10 mouse cellular contexts compared by ENCODE assay signal in genomic region chr5:143357564-143357963, GRCm38 (mm10). TPM values are rescaled to one million over a fixed set of nuclear protein-coding genes. Genes with fewer than 3 reads are reported as not detected.
DNase-seq lines count a peak whose midpoint lies in the region; ATAC-seq and TF ChIP-seq lines count a peak whose summit lies in the region.
"Had no signal": no experiment of that assay in that cellular context is flagged by ENCODE, and none has a peak within 500 bp of the region (broad histone marks: within the 10 kb centered on the region; RNA-seq: fewer than 3 reads in every experiment).

No protein-coding gene starts in this region.

- no peaks in the 10 kb centered on the region for H3K36me3 ChIP-seq in heart, embryonic 12.5 days
- no peaks in the 10 kb centered on the region for H3K36me3 ChIP-seq in ES-E14 (ENCODE audit: control insufficient read depth, insufficient read depth, low read length, poor library complexity, severe bottlenecking)
- H3K36me3 ChIP-seq in forebrain, embryonic 16.5 days (ENCODE audit: control insufficient read depth, insufficient read depth) = no peaks in the 10 kb centered on the region
- H3K36me3 ChIP-seq in midbrain, embryonic 12.5 days = no peaks in the 10 kb centered on the region
- H3K36me3 ChIP-seq: liver, embryonic 15.5 days had no signal

- H3K4me1 ChIP-seq in heart, embryonic 12.5 days (replicated peaks) = peaks cover 7% of the 10 kb centered on the region
- H3K4me1 ChIP-seq in ES-E14 (ENCODE audit: control insufficient read depth in 2 of 2, insufficient read depth in 2 of 2, low read length in 2 of 2, poor library complexity in 1 of 2) = peaks cover 2 to 6% of the 10 kb centered on the region in 2 experiments; a peak in 3 of 4 replicates
- H3K4me1 ChIP-seq in forebrain, embryonic 16.5 days (replicated peaks; ENCODE audit: control insufficient read depth, insufficient read depth, low read length) = peaks cover 8% of the 10 kb centered on the region
- H3K4me1 ChIP-seq in midbrain, embryonic 12.5 days = peaks cover 14% of the 10 kb centered on the region
- no peaks in the 10 kb centered on the region; the same call in 1 of the 2 replicates for H3K4me1 ChIP-seq in cerebellum, adult 2 months (ENCODE audit: control insufficient read depth, insufficient read depth, low read length)
- H3K4me1 ChIP-seq: liver, embryonic 15.5 days had no signal

- DNase-seq in heart, adult 18-20 months = no peak
- DNase-seq in ES-E14 (ENCODE audit: low read depth, low spot score) = no peak
- DNase-seq in cerebellum, adult 2 months = no peak
- DNase-seq: heart, postnatal 36 days had no signal

- peaks cover 2% of the 10 kb centered on the region; the same call in 1 of the 2 replicates for H3K9me3 ChIP-seq in heart, embryonic 12.5 days (replicated peaks)
- no peaks in the 10 kb centered on the region for H3K9me3 ChIP-seq in ES-E14 (ENCODE audit: control insufficient read depth, insufficient read depth, low read depth, low read length)
- H3K9me3 ChIP-seq in forebrain, embryonic 16.5 days (ENCODE audit: control insufficient read depth, low read length) = peaks cover 6% of the 10 kb centered on the region; the same call in 1 of the 2 replicates
- H3K9me3 ChIP-seq in midbrain, embryonic 12.5 days = no peaks in the 10 kb centered on the region
- H3K9me3 ChIP-seq: liver, embryonic 15.5 days had no signal

- H3K9ac ChIP-seq in heart, embryonic 12.5 days = peak overlapping the region; percentile 60
- peak overlapping the region; percentile 1; the same call in 1 of the 2 replicates for H3K9ac ChIP-seq in ES-E14 (ENCODE audit: insufficient read depth, low read depth, low read length, poor library complexity, severe bottlenecking)
- peak overlapping the region; percentile 45; the same call in 1 of the 2 replicates for H3K9ac ChIP-seq in forebrain, embryonic 16.5 days (replicated peaks; ENCODE audit: low read depth, low read length)
- peak overlapping the region; percentile 11; the same call in 1 of the 2 replicates for H3K9ac ChIP-seq in midbrain, embryonic 12.5 days (replicated peaks)
- H3K9ac ChIP-seq: liver, embryonic 15.5 days had no signal

- peak overlapping the region; percentile 26 for H3K4me3 ChIP-seq in heart, embryonic 12.5 days
- peak overlapping the region; percentile 44 to 55; a peak in 2 of 4 replicates for H3K4me3 ChIP-seq in ES-E14 (ENCODE audit: insufficient read depth in 1 of 2, low read depth in 1 of 2, low read length in 2 of 2, poor library complexity in 1 of 2, severe bottlenecking in 1 of 2)
- H3K4me3 ChIP-seq in forebrain, embryonic 16.5 days (replicated peaks; ENCODE audit: low read length) = 0 out of 2 replicates have a peak overlapping the region, but pooled peaks have one; percentile 11
- peak overlapping the region; percentile 26 for H3K4me3 ChIP-seq in midbrain, embryonic 12.5 days
- H3K4me3 ChIP-seq in cerebellum, adult 2 months (replicated peaks; ENCODE audit: insufficient read depth, low read depth, low read length) = no peak overlapping the region
- H3K4me3 ChIP-seq: liver, embryonic 15.5 days had no signal

- TF ChIP-seq POLR2A in cerebellum, adult 2 months (IDR thresholded peaks at IDR 0.05; ENCODE audit: borderline replicate concordance, insufficient read depth, low read length) = no peak

- 1% methylated on average over 28 of the region's 28 CpGs for WGBS in heart, embryonic 12.5 days
- WGBS in forebrain, embryonic 16.5 days = 3% methylated on average over 28 of the region's 28 CpGs
- 5% methylated on average over 28 of the region's 28 CpGs for WGBS in midbrain, embryonic 12.5 days
- 3% methylated on average over 28 of the region's 28 CpGs for WGBS in cerebellum, adult 2 months

- H3K4me2 ChIP-seq in heart, embryonic 12.5 days = peak overlapping the region; percentile 62
- peak overlapping the region; percentile 32 for H3K4me2 ChIP-seq in forebrain, embryonic 16.5 days (ENCODE audit: low read length)
- peak overlapping the region; percentile 47 for H3K4me2 ChIP-seq in midbrain, embryonic 12.5 days (replicated peaks)
- H3K4me2 ChIP-seq: liver, embryonic 15.5 days had no signal

- peaks cover 59% of the 10 kb centered on the region for H3K27me3 ChIP-seq in heart, embryonic 12.5 days (replicated peaks)
- 0 out of 2 replicates have a peak, but pooled peaks cover 3% of the 10 kb centered on the region for H3K27me3 ChIP-seq in forebrain, embryonic 16.5 days (replicated peaks; ENCODE audit: control insufficient read depth, insufficient read depth, low read length)
- H3K27me3 ChIP-seq in midbrain, embryonic 12.5 days = peaks cover 39% of the 10 kb centered on the region
- H3K27me3 ChIP-seq in cerebellum, adult 2 months (ENCODE audit: control insufficient read depth, insufficient read depth, low read length) = no peaks in the 10 kb centered on the region; the same call in 1 of the 2 replicates

- no peak for TF ChIP-seq CTCF in cerebellum, adult 2 months (IDR thresholded peaks at IDR 0.05; ENCODE audit: borderline replicate concordance, insufficient read depth, low read depth, low read length)

- H3K27ac ChIP-seq in heart, embryonic 12.5 days (ENCODE audit: poor library complexity, severe bottlenecking) = no peak overlapping the region
- H3K27ac ChIP-seq in ES-E14 (ENCODE audit: insufficient read depth, low read depth, low read length, poor library complexity, severe bottlenecking) = no peak overlapping the region
- no peak overlapping the region for H3K27ac ChIP-seq in forebrain, embryonic 16.5 days (ENCODE audit: low read length)
- no peak overlapping the region for H3K27ac ChIP-seq in midbrain, embryonic 12.5 days (replicated peaks)
- H3K27ac ChIP-seq in cerebellum, adult 2 months (ENCODE audit: insufficient read depth, low read length) = no peak overlapping the region
- H3K27ac ChIP-seq: liver, embryonic 15.5 days had no signal

- no peak for ATAC-seq in heart, embryonic 12.5 days (ENCODE audit: insufficient number of reproducible peaks, low FRiP score)
- peak; percentile 10; the same call in 1 of the 2 replicates for ATAC-seq in forebrain, embryonic 16.5 days
- no peak for ATAC-seq in midbrain, embryonic 12.5 days (ENCODE audit: low FRiP score, low read depth)
- ATAC-seq in frontal cortex, adult (ENCODE audit: low TSS enrichment) = no peak
- ATAC-seq in erythroblast, adult 5-6 weeks (replicated peaks; ENCODE audit: low FRiP score, poor library complexity, severe bottlenecking) = no peak

- in situ Hi-C loops in ES-E14 (cut with MboI; ENCODE audit: low sequenced_read_pairs in 2 of 2, unreplicated experiment in 2 of 2) = no loop called here

TF ChIP-seq in ES-E14, 5 proteins besides CTCF, POLR2A, EP300 and RAD21:
- TF ChIP-seq MAFK (IDR thresholded peaks at IDR 0.05; ENCODE audit: insufficient read depth, low read depth, low read length) (no peak), CHD2 (IDR thresholded peaks at IDR 0.05; ENCODE audit: low read depth, low read length) (no peak), ZC3H11A (IDR thresholded peaks at IDR 0.05; ENCODE audit: borderline replicate concordance, low read depth, low read length) (no peak), HCFC1 (IDR thresholded peaks at IDR 0.05; ENCODE audit: borderline replicate concordance, insufficient read depth, low read length) (no peak), ZNF384 (IDR thresholded peaks at IDR 0.05; ENCODE audit: low read depth, low read length) (no peak)

RNA-seq across cellular contexts. Expression of gene Grid2ip, which starts 0.4 kb away (rescaled TPM):
- polyA plus RNA-seq in heart, embryonic 12.5 days (2016; fragmentation: Nextera tagmentation; extraction: Ambion mirVana) = 0.14 and 0.51 TPM in 2 replicates
- not detected for total RNA-seq in heart, adult 18-20 months (2021)
- 0.16 and 0.58 TPM in 2 replicates for total RNA-seq in ES-E14 (2012; rRNA removed)
- polyA plus RNA-seq in forebrain, embryonic 16.5 days (2015; fragmentation: Nextera tagmentation; extraction: Ambion mirVana) = 0.36 and 1.0 TPM in 2 replicates
- 0.21 and 0.24 TPM in 2 replicates for polyA plus RNA-seq in midbrain, embryonic 12.5 days (2016; fragmentation: Nextera tagmentation; extraction: Ambion mirVana)
- 38.5 and 52.1 TPM in 2 replicates for polyA plus RNA-seq in cerebellum, adult 2 months (2012; rRNA removed)
- 0.58 TPM in 1 of 2 replicates, not detected in the other for total RNA-seq in erythroblast, adult 5-6 weeks (2015; ENCODE audit: low replicate concordance)
- not detected in 2 replicates for total RNA-seq in erythroblast, adult 5-6 weeks (2017; ENCODE audit: low replicate concordance)
- total RNA-seq: heart, postnatal 36 days had no signal
- polyA plus RNA-seq: liver, embryonic 15.5 days had no signal

RNA-seq across cellular contexts. Expression of gene Zdhhc4, which starts 28.5 kb away (rescaled TPM):
- 51.9 and 56.5 TPM in 2 replicates for polyA plus RNA-seq in heart, embryonic 12.5 days (2016; fragmentation: Nextera tagmentation; extraction: Ambion mirVana)
- total RNA-seq in heart, adult 18-20 months (2021) = 10 to 100 TPM; 25.1 to 26.3 TPM
- total RNA-seq in ES-E14 (2012; rRNA removed) = 27.7 and 29.3 TPM in 2 replicates
- 77.9 and 78.6 TPM in 2 replicates for polyA plus RNA-seq in forebrain, embryonic 16.5 days (2015; fragmentation: Nextera tagmentation; extraction: Ambion mirVana)
- 77.9 and 83.9 TPM in 2 replicates for polyA plus RNA-seq in midbrain, embryonic 12.5 days (2016; fragmentation: Nextera tagmentation; extraction: Ambion mirVana)
- polyA plus RNA-seq in cerebellum, adult 2 months (2012; rRNA removed) = 68.3 and 69.7 TPM in 2 replicates
- 8.8 and 23.8 TPM in 2 replicates for total RNA-seq in erythroblast, adult 5-6 weeks (2015; ENCODE audit: low replicate concordance)
- total RNA-seq in erythroblast, adult 5-6 weeks (2017; ENCODE audit: low replicate concordance) = 6.0 and 10.6 TPM in 2 replicates

RNA-seq across cellular contexts. Expression of gene E130309D02Rik, which starts 42.4 kb away (rescaled TPM):
- polyA plus RNA-seq in heart, embryonic 12.5 days (2016; fragmentation: Nextera tagmentation; extraction: Ambion mirVana) = 26.9 and 27.6 TPM in 2 replicates
- total RNA-seq in heart, adult 18-20 months (2021) = 10 to 100 TPM; 15.1 to 18.2 TPM
- total RNA-seq in ES-E14 (2012; rRNA removed) = 17.9 and 20.2 TPM in 2 replicates
- 45.4 and 49.5 TPM in 2 replicates for polyA plus RNA-seq in forebrain, embryonic 16.5 days (2015; fragmentation: Nextera tagmentation; extraction: Ambion mirVana)
- 54.1 and 55.5 TPM in 2 replicates for polyA plus RNA-seq in midbrain, embryonic 12.5 days (2016; fragmentation: Nextera tagmentation; extraction: Ambion mirVana)
- 17.0 and 17.8 TPM in 2 replicates for polyA plus RNA-seq in cerebellum, adult 2 months (2012; rRNA removed)
- total RNA-seq in erythroblast, adult 5-6 weeks (2015; ENCODE audit: low replicate concordance) = 7.1 and 11.3 TPM in 2 replicates
- 4.3 and 4.6 TPM in 2 replicates for total RNA-seq in erythroblast, adult 5-6 weeks (2017; ENCODE audit: low replicate concordance)

RNA-seq across cellular contexts. Expression of gene Kdelr2, which starts 46.1 kb away (rescaled TPM):
- polyA plus RNA-seq in heart, embryonic 12.5 days (2016; fragmentation: Nextera tagmentation; extraction: Ambion mirVana) = 285 TPM in 2 replicates
- total RNA-seq in heart, adult 18-20 months (2021) = 10 to 100 TPM; 48.7 to 49.0 TPM
- 172 and 184 TPM in 2 replicates for total RNA-seq in ES-E14 (2012; rRNA removed)
- 124 and 142 TPM in 2 replicates for polyA plus RNA-seq in forebrain, embryonic 16.5 days (2015; fragmentation: Nextera tagmentation; extraction: Ambion mirVana)
- polyA plus RNA-seq in midbrain, embryonic 12.5 days (2016; fragmentation: Nextera tagmentation; extraction: Ambion mirVana) = 177 and 184 TPM in 2 replicates
- 32.1 and 32.6 TPM in 2 replicates for polyA plus RNA-seq in cerebellum, adult 2 months (2012; rRNA removed)
- total RNA-seq in erythroblast, adult 5-6 weeks (2015; ENCODE audit: low replicate concordance) = 17.6 and 19.6 TPM in 2 replicates
- 15.5 and 29.2 TPM in 2 replicates for total RNA-seq in erythroblast, adult 5-6 weeks (2017; ENCODE audit: low replicate concordance)

Comparison
In these comparisons a context has a peak if more than half of its experiments do, and no peak if none do; other contexts are left out.
1. H3K9ac ChIP-seq: peak in every context shown above with its lines; median percentile 60 in heart, embryonic 12.5 days; 45 in forebrain, embryonic 16.5 days; 11 in midbrain, embryonic 12.5 days; 1 in ES-E14.
2. RNA of gene Grid2ip, which starts 0.4 kb away (polyA plus RNA-seq): 38.5 to 52.1 TPM in cerebellum, adult 2 months; 0.36 to 1.0 TPM in forebrain, embryonic 16.5 days, 0.21 to 0.24 TPM in midbrain, embryonic 12.5 days and 0.14 to 0.51 TPM in heart, embryonic 12.5 days; every median in the first group is over 10 times any median in the second.
3. Peak in every context shown above with its lines, with median percentiles within 50 percentile points of each other: H3K4me2 ChIP-seq.